Mouse (Mus musculus): Measurements from ENCODE around the gene Zfp467. TPM values are rescaled to one million over a fixed set of nuclear protein-coding genes. Genes with fewer than 3 reads are reported as not detected.

The Zfp467 gene
- total RNA-seq, 2 experiments from 2014 or later: 22.3 TPM

GRCm38 (mm10) chr6:48443592-48444309 lies 1.9 kb downstream of the Zfp467 start:
- peak; percentile 84 to 86 for DNase-seq (ENCODE audit: low spot score in 2 of 2)

GRCm38 (mm10) chr6:48440306-48441014 lies 5.2 kb downstream of the Zfp467 start:
- no peak for DNase-seq (ENCODE audit: low spot score in 2 of 2)

- DNase-seq (ENCODE audit: low spot score in 2 of 2): no peak
These were observed 6.0 kb downstream of the Zfp467 start for GRCm38 (mm10) chr6:48439654-48440053.

- no peak for DNase-seq (ENCODE audit: low spot score in 2 of 2)
These were observed 7.0 kb downstream of the Zfp467 start for GRCm38 (mm10) chr6:48438475-48439125.

GRCm38 (mm10) chr6:48437679-48438376 lies 7.8 kb downstream of the Zfp467 start:
- no peak for DNase-seq (ENCODE audit: low spot score in 2 of 2)

- DNase-seq (ENCODE audit: low spot score in 2 of 2): peak in 1 of 2 experiments; percentile 32
These were observed 9.8 kb downstream of the Zfp467 start for GRCm38 (mm10) chr6:48435706-48436349.

- DNase-seq (ENCODE audit: low spot score in 2 of 2): no peak
These were observed 10.5 kb downstream of the Zfp467 start for GRCm38 (mm10) chr6:48435111-48435510.

- DNase-seq (ENCODE audit: low spot score in 2 of 2): no peak
These were observed 11.0 kb downstream of the Zfp467 start for GRCm38 (mm10) chr6:48434651-48435050.

- DNase-seq (ENCODE audit: low spot score in 2 of 2): no peak
These were observed 12.5 kb downstream of the Zfp467 start for GRCm38 (mm10) chr6:48432893-48433816.

- DNase-seq (ENCODE audit: low spot score in 2 of 2): no peak
These were observed 14.9 kb downstream of the Zfp467 start for GRCm38 (mm10) chr6:48430748-48431147.

GRCm38 (mm10) chr6:48428769-48429557 lies 16.7 kb downstream of the Zfp467 start:
- DNase-seq (ENCODE audit: low spot score in 2 of 2): no peak

- no peak for DNase-seq (ENCODE audit: low spot score in 2 of 2)
These were observed 18.7 kb downstream of the Zfp467 start for GRCm38 (mm10) chr6:48426956-48427355.

- no peak for DNase-seq (ENCODE audit: low spot score in 2 of 2)
These were observed 21.6 kb downstream of the Zfp467 start for GRCm38 (mm10) chr6:48424074-48424473.

- DNase-seq (ENCODE audit: low spot score in 2 of 2): no peak
These were observed 22.3 kb downstream of the Zfp467 start for GRCm38 (mm10) chr6:48423336-48423735.

- DNase-seq (ENCODE audit: low spot score in 2 of 2): no peak
These were observed 25.0 kb downstream of the Zfp467 start for GRCm38 (mm10) chr6:48420647-48421046.

- DNase-seq (ENCODE audit: low spot score in 2 of 2): no peak
These were observed 29.1 kb downstream of the Zfp467 start for GRCm38 (mm10) chr6:48416486-48416885.

GRCm38 (mm10) chr6:48415636-48416035 lies 30.0 kb downstream of the Zfp467 start:
- DNase-seq (ENCODE audit: low spot score in 2 of 2): no peak

- no peak for DNase-seq (ENCODE audit: low spot score in 2 of 2)
These were observed 30.7 kb downstream of the Zfp467 start for GRCm38 (mm10) chr6:48414886-48415285.

- DNase-seq (ENCODE audit: low spot score in 2 of 2): no peak
These were observed 32.5 kb downstream of the Zfp467 start for GRCm38 (mm10) chr6:48413081-48413480.
